Mouse (Mus musculus) embryonic facial prominence, embryonic 11.5 days (tissue): ENCODE measurements around the gene Slc9a1. TPM values are rescaled to one million over a fixed set of nuclear protein-coding genes. Genes with fewer than 3 reads are reported as not detected.

Experiments
- ATAC-seq: fragments of 200-750 bp; cut with Nextera tagmentation; replicated peaks from 2 replicates; pipeline ENCODE4 v1.8.0; 2017; ENCODE audit warnings: low read depth; ENCODE audit not compliant: insufficient number of reproducible peaks, low FRiP score, low TSS enrichment
- DNase-seq: peaks from one replicate; pipeline ENCODE4 v3.0.0-alpha.2; 2015; ENCODE audit warnings: low spot score
- H3K27ac ChIP-seq: fragments of 300-500 bp; sonication (generic); replicated peaks from 2 replicates; pipeline ENCODE4 v1.5.1; 2014; ENCODE audit warnings: mild to moderate bottlenecking, low read depth, low read length, control low read depth
- H3K27me3 ChIP-seq: fragments of 300-500 bp; sonication (generic); 2 replicates; pipeline ENCODE4 v1.6.1; 2014; ENCODE audit warnings: mild to moderate bottlenecking, low read length, moderate library complexity, mixed read lengths; ENCODE audit not compliant: control insufficient read depth, insufficient read depth
- H3K36me3 ChIP-seq: fragments of 300-500 bp; sonication (generic); replicated peaks from 2 replicates; pipeline ENCODE4 v1.6.1; 2014; ENCODE audit warnings: low read depth, mild to moderate bottlenecking, low read length, moderate library complexity, mixed read lengths; ENCODE audit not compliant: control insufficient read depth, insufficient read depth
- H3K4me1 ChIP-seq: fragments of 300-500 bp; sonication (generic); 2 replicates; pipeline ENCODE4 v1.6.1; 2014; ENCODE audit warnings: low read length, mixed read lengths; ENCODE audit not compliant: control insufficient read depth, insufficient read depth
- H3K4me2 ChIP-seq: fragments of 300-500 bp; sonication (generic); 2 replicates; pipeline ENCODE4 v1.6.1; 2014; ENCODE audit warnings: low read depth, mild to moderate bottlenecking, control low read depth, low read length, moderate library complexity
- H3K4me3 ChIP-seq: fragments of 300-500 bp; sonication (generic); 2 replicates; pipeline ENCODE4 v1.5.1; 2014; ENCODE audit warnings: low read depth, low read length, control low read depth
- H3K9ac ChIP-seq: fragments of 300-500 bp; sonication (generic); replicated peaks from 2 replicates; pipeline ENCODE4 v1.6.1; 2014; ENCODE audit warnings: mild to moderate bottlenecking, control low read depth, low read length
- H3K9me3 ChIP-seq: fragments of 300-500 bp; sonication (generic); replicated peaks from 2 replicates; pipeline ENCODE4 v1.6.1; 2016; ENCODE audit warnings: mild to moderate bottlenecking, low read length, inconsistent platforms, mixed read lengths; ENCODE audit not compliant: control insufficient read depth
- WGBS: fragments of 180-500 bp; shearing (Covaris S2); extraction: QIAGEN DNeasy Blood & Tissue Kit; methylation state at CpG from one replicate; pipeline ENCODE4 v1.1.7; 2014; 5-methylcytosine and 5-hydroxymethylcytosine counted together
- polyA plus RNA-seq: library from polyadenylated mRNA; unstranded; fragments of >200 nt; fragmentation: Nextera tagmentation; extraction: Ambion mirVana; gene quantifications from 2 replicates; pipeline ENCODE4 v1.2.1, GENCODE M21; 2014

The Slc9a1 gene
- polyA plus RNA-seq, 1 experiment from 2014 or later = 4.7 TPM

DNA sequence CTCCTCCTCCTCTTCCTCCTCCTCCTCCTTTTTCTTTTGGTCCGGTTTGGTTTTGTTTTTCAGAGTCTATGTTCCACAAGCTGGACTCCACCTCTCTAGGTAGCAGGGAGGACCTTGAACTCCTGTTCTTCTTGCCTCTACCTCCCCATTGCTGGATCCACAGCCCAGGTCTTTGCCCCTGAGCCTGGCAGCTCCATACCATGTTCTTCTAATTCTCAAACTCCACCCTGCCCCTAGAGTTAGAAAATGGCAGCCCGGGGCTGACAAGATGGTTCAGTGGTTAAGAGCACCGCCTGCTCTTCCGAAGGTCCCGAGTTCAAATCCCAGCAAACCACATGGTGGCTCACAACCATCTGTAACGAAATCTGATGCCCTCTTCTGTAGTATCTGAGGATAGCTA, 14.9 kb upstream of the Slc9a1 start:
- H3K4me1 ChIP-seq = no peaks in the 10 kb centered on the region
- DNase-seq (no peak), ATAC-seq (no peak)
- 94% methylated on average over 6 of the region's 6 CpGs for WGBS
- H3K4me3 ChIP-seq = no peak overlapping the region
- no peak overlapping the region for H3K9ac ChIP-seq
- no peaks in the 10 kb centered on the region for H3K9me3 ChIP-seq
- no peak overlapping the region for H3K4me2 ChIP-seq
- no peaks in the 10 kb centered on the region for H3K36me3 ChIP-seq
- H3K27me3 ChIP-seq = no peaks in the 10 kb centered on the region
- no peak overlapping the region for H3K27ac ChIP-seq

- WGBS = 74% methylated on average over 22 of the region's 22 CpGs
- H3K27me3 ChIP-seq = no peaks in the 10 kb centered on the region
- DNase-seq (no peak), ATAC-seq (no peak)
- H3K4me1 ChIP-seq = peaks cover 8% of the 10 kb centered on the region
- H3K4me2 ChIP-seq = peak overlapping the region; percentile 78
- no peak overlapping the region; the same call in 1 of the 2 replicates for H3K27ac ChIP-seq
- no peaks in the 10 kb centered on the region for H3K9me3 ChIP-seq
- peak overlapping the region; percentile 90 for H3K4me3 ChIP-seq
- peak overlapping the region; percentile 93 for H3K9ac ChIP-seq
- no peaks in the 10 kb centered on the region for H3K36me3 ChIP-seq
These were observed 1.1 kb downstream of the Slc9a1 start for GRCm38 (mm10) chr4:133370298-133371274.

GRCm38 (mm10) chr4:133371621-133372277, 2.2 kb downstream of the Slc9a1 start:
- Histone ChIP-seq H3K4me3 (peak overlapping the region; percentile 10; the same call in 1 of the 2 replicates), H3K36me3 (no peaks in the 10 kb centered on the region), H3K27ac (no peak overlapping the region), H3K9ac (peak overlapping the region; percentile 50), H3K9me3 (no peaks in the 10 kb centered on the region), H3K4me2 (peak overlapping the region; percentile 78), H3K4me1 (peaks cover 8% of the 10 kb centered on the region), H3K27me3 (no peaks in the 10 kb centered on the region)
- ATAC-seq (no peak), DNase-seq (no peak)
- whole genome bisulfite sequencing = 76% methylated on average over 7 of the region's 7 CpGs

GRCm38 (mm10) chr4:133372278-133372665, 2.8 kb downstream of the Slc9a1 start:
- ATAC-seq (no peak), DNase-seq (no peak)
- Histone ChIP-seq H3K36me3 (no peaks in the 10 kb centered on the region), H3K9ac (no peak overlapping the region), H3K27me3 (no peaks in the 10 kb centered on the region), H3K27ac (no peak overlapping the region), H3K4me3 (0 out of 2 replicates have a peak overlapping the region, but pooled peaks have one; percentile 10), H3K9me3 (no peaks in the 10 kb centered on the region), H3K4me2 (peak overlapping the region; percentile 34), H3K4me1 (peaks cover 8% of the 10 kb centered on the region)
- 74% methylated on average over 6 of the region's 6 CpGs for WGBS

DNA sequence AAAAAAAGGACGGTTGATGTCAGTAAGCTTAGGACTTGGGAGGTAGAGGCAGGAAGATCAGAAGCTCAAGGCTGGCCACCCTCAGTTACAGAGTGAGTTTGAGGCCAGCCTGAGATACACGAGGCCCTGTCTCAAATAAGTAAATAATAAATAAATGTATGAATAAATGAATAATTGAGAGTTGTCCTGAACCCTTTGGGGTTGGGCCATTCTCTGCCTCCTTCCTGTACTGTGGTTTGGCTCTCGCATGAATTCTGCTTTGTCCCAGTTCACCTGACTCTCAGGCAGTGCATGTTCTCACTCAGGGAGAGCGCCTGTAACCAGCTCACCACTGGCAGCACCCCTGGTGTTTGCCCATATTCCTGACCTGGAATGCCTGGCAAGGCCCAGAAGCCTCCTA, 4.5 kb downstream of the Slc9a1 start:
- H3K9me3 ChIP-seq = no peaks in the 10 kb centered on the region
- 84% methylated on average over 4 of the region's 4 CpGs for WGBS
- no peak overlapping the region for H3K27ac ChIP-seq
- DNase-seq = no peak
- H3K27me3 ChIP-seq = no peaks in the 10 kb centered on the region
- no peak for ATAC-seq
- H3K4me2 ChIP-seq = no peak overlapping the region
- no peak overlapping the region for H3K4me3 ChIP-seq
- no peaks in the 10 kb centered on the region for H3K36me3 ChIP-seq
- no peak overlapping the region for H3K9ac ChIP-seq
- peaks cover 11% of the 10 kb centered on the region for H3K4me1 ChIP-seq

GRCm38 (mm10) chr4:133375812-133376577, 6.5 kb downstream of the Slc9a1 start:
- no peaks in the 10 kb centered on the region for H3K36me3 ChIP-seq
- no peaks in the 10 kb centered on the region for H3K9me3 ChIP-seq
- no peak overlapping the region for H3K27ac ChIP-seq
- H3K27me3 ChIP-seq = no peaks in the 10 kb centered on the region
- DNase-seq (no peak), ATAC-seq (no peak)
- no peak overlapping the region for H3K4me3 ChIP-seq
- WGBS = 69% methylated on average over 10 of the region's 10 CpGs
- no peak overlapping the region for H3K4me2 ChIP-seq
- H3K9ac ChIP-seq = no peak overlapping the region
- peaks cover 10% of the 10 kb centered on the region for H3K4me1 ChIP-seq

DNA sequence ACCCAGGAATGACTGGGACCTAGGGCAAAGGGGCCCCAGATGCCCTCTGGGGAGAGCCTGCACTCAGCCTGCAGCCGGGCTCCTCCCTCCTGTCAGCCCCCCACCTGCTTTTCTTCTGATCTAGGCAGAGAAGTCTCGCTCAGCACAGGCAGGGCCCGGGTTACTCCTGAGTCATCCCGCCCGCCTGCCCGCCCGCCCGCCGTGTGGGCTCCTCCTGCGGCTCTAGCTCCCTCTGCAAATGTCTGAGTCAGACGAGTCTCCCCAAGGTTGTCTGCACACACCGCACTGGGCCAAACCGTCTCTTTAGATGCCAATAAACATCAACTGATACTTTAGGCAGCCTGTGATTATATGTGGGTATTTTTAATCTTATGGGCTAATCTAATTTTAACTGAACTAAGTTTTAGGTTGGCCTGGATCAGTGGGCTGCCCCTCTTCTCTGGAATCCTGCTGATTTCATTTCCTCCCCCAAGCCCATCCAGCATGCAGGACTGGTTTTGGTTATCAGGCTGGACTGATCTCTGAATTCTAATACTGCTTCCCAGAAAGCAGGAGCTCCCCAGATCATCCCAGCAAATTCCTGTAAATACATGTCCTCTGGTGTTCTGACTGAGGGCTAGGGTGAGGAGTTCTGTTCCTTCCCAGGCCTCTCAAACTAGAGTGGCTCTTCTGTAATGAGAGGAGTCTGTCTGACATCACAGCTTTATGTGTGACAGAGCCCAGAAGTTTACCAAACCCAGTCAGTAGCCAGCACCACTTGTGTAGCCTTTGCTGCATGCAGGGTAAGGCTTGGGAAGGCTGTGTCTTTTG, 8.9 kb downstream of the Slc9a1 start:
- no peaks in the 10 kb centered on the region for H3K36me3 ChIP-seq
- peaks cover 4% of the 10 kb centered on the region; the same call in 1 of the 2 replicates for H3K4me1 ChIP-seq
- H3K9ac ChIP-seq = peak overlapping the region; percentile 39; the same call in 1 of the 2 replicates
- 3% methylated on average over 13 of the region's 13 CpGs for WGBS
- no peak overlapping the region for H3K4me3 ChIP-seq
- DNase-seq = peak; percentile 70
- H3K27ac ChIP-seq = peak overlapping the region; percentile 65
- ATAC-seq = peak; percentile 74
- H3K27me3 ChIP-seq = no peaks in the 10 kb centered on the region
- no peaks in the 10 kb centered on the region for H3K9me3 ChIP-seq
- no peak overlapping the region for H3K4me2 ChIP-seq
